ENCODE assay signal across 17 mouse cellular contexts in genomic region chr1:69683058-69683457, GRCm38 (mm10). TPM values are rescaled to one million over a fixed set of nuclear protein-coding genes. Genes with fewer than 3 reads are reported as not detected.
DNase-seq lines count a peak whose midpoint lies in the region; ATAC-seq and TF ChIP-seq lines count a peak whose summit lies in the region.
"Had no signal": no experiment of that assay in that cellular context is flagged by ENCODE, and none has a peak within 500 bp of the region (broad histone marks: within the 10 kb centered on the region; RNA-seq: fewer than 3 reads in every experiment).

No protein-coding gene starts in this region.

- no peak overlapping the region for H3K27ac ChIP-seq in liver, embryonic 11.5 days (ENCODE audit: low read depth, low read length)
- no peak overlapping the region for H3K27ac ChIP-seq in MEL (ENCODE audit: control insufficient read depth, low read depth, low read length)
- H3K27ac ChIP-seq: heart, embryonic 15.5 days; hindbrain, embryonic 10.5 days; limb, embryonic 15.5 days had no signal

- no peak for TF ChIP-seq CTCF in MEL (IDR thresholded peaks at IDR 0.05 in 2 of 3, conservative IDR thresholded peaks at IDR 0.05 in 1 of 3; ENCODE audit: control insufficient read depth in 1 of 3, insufficient read depth in 1 of 3, low read depth in 2 of 3, low read length in 3 of 3, poor library complexity in 1 of 3, severe bottlenecking in 1 of 3)

- peaks cover 2% of the 10 kb centered on the region; the same call in 1 of the 2 replicates for H3K4me1 ChIP-seq in liver, embryonic 11.5 days (replicated peaks; ENCODE audit: control insufficient read depth, insufficient read depth, low read length)
- H3K4me1 ChIP-seq in MEL (ENCODE audit: control insufficient read depth in 1 of 2, insufficient read depth in 2 of 2, low read length in 2 of 2): peaks cover 0 to 3% of the 10 kb centered on the region in 2 experiments; a peak in 3 of 4 replicates

- H3K36me3 ChIP-seq in liver, embryonic 11.5 days (ENCODE audit: control insufficient read depth, insufficient read depth, low read length): no peaks in the 10 kb centered on the region
- peaks cover 0 to 10% of the 10 kb centered on the region in 2 experiments; a peak in 2 of 4 replicates for H3K36me3 ChIP-seq in MEL (ENCODE audit: control insufficient read depth in 1 of 2, insufficient read depth in 2 of 2, low read length in 2 of 2)
- H3K36me3 ChIP-seq: heart, embryonic 15.5 days; hindbrain, embryonic 10.5 days; limb, embryonic 15.5 days had no signal

- H3K79me2 ChIP-seq in MEL (ENCODE audit: control insufficient read depth, insufficient read depth, low read length, poor library complexity): peaks cover 9% of the 10 kb centered on the region

- H3K4me2 ChIP-seq in liver, embryonic 11.5 days: peak overlapping the region; percentile 24
- H3K4me2 ChIP-seq: limb, embryonic 15.5 days had no signal

- no peak overlapping the region for H3K4me3 ChIP-seq in liver, embryonic 11.5 days (ENCODE audit: low read depth, low read length)
- H3K4me3 ChIP-seq in MEL (ENCODE audit: control insufficient read depth in 1 of 2, insufficient read depth in 1 of 2, low read depth in 2 of 2, low read length in 2 of 2): peak overlapping the region; percentile 39 to 87; a peak in 3 of 4 replicates
- H3K4me3 ChIP-seq: gastrocnemius, adult 2 months; heart, embryonic 15.5 days; hindbrain, embryonic 10.5 days; limb, embryonic 15.5 days had no signal

- H3K9me3 ChIP-seq in liver, embryonic 11.5 days (ENCODE audit: control insufficient read depth, low read length): no peaks in the 10 kb centered on the region
- H3K9me3 ChIP-seq in MEL (replicated peaks; ENCODE audit: insufficient read depth, low read length): no peaks in the 10 kb centered on the region
- H3K9me3 ChIP-seq: heart, embryonic 15.5 days; hindbrain, embryonic 10.5 days; limb, embryonic 15.5 days had no signal

- DNase-seq in liver, embryonic 11.5 days (ENCODE audit: low spot score): no peak
- no peak for DNase-seq in liver
- DNase-seq in MEL (ENCODE audit: low read depth, low spot score): no peak
- peak; percentile 43 for DNase-seq in naive thymus-derived CD4-positive, alpha-beta T cell, adult 2 months (ENCODE audit: low read depth)
- DNase-seq in kidney, postnatal 36 days: no peak
- no peak for DNase-seq in adrenal gland, adult 2 months
- DNase-seq in heart, postnatal 4 days: no peak
- DNase-seq: cerebellum, adult 11 months; cerebellum, postnatal 14 days; gastrocnemius, adult 2 months; heart, adult 18-20 months; retina, postnatal 1 day had no signal

- no peak for TF ChIP-seq EP300 in MEL (IDR thresholded peaks at IDR 0.05; ENCODE audit: low read depth in 1 of 2, low read length in 2 of 2)

- no peak for ATAC-seq in liver, embryonic 11.5 days (replicated peaks; ENCODE audit: low FRiP score)
- peak; percentile 36 for ATAC-seq in inflammation-experienced regulatory T-cells, adult 6 months
- ATAC-seq: forebrain, embryonic 16.5 days had no signal

- no peaks in the 10 kb centered on the region for H3K27me3 ChIP-seq in liver, embryonic 11.5 days (replicated peaks; ENCODE audit: control insufficient read depth, insufficient read depth, low read length)
- no peaks in the 10 kb centered on the region for H3K27me3 ChIP-seq in MEL (ENCODE audit: control insufficient read depth in 1 of 2, insufficient read depth in 2 of 2, low read length in 2 of 2)
- H3K27me3 ChIP-seq: heart, embryonic 15.5 days; limb, embryonic 15.5 days had no signal

- no peak for TF ChIP-seq POLR2A in MEL (IDR thresholded peaks at IDR 0.05; ENCODE audit: control insufficient read depth in 1 of 2, insufficient read depth in 1 of 2, low read depth in 1 of 2, low read length in 2 of 2, poor library complexity in 1 of 2)

- no peak overlapping the region for H3K9ac ChIP-seq in liver, embryonic 11.5 days (ENCODE audit: low read depth, low read length)
- no peak overlapping the region; the same call in 1 of the 2 replicates for H3K9ac ChIP-seq in MEL (ENCODE audit: control insufficient read depth, low read depth, low read length, poor library complexity, severe bottlenecking)
- H3K9ac ChIP-seq: heart, embryonic 15.5 days; limb, embryonic 15.5 days had no signal

- no peak for TF ChIP-seq RAD21 in MEL (IDR thresholded peaks at IDR 0.05; ENCODE audit: low read depth, low read length)

- WGBS in liver, embryonic 11.5 days: 51% methylated on average over 8 of the region's 8 CpGs

TF ChIP-seq in MEL, 35 proteins besides CTCF, POLR2A, EP300 and RAD21:
- TF ChIP-seq SIN3A (IDR thresholded peaks at IDR 0.05; ENCODE audit: low read length) (no peak), ZNF384 (IDR thresholded peaks at IDR 0.05; ENCODE audit: low read depth, low read length) (0 out of 2 replicates have a peak, but pooled peaks have one; percentile 16), NRF1 (IDR thresholded peaks at IDR 0.05; ENCODE audit: insufficient read depth, low read depth, low read length, poor library complexity, severe bottlenecking) (no peak)

RNA-seq across cellular contexts. Expression of gene Ikzf2, which starts 4.0 kb away (rescaled TPM):
- polyA plus RNA-seq in liver, embryonic 11.5 days (2014; fragmentation: Nextera tagmentation; extraction: Ambion mirVana): 2.8 and 3.5 TPM in 2 replicates
- total RNA-seq in MEL (2012; rRNA removed): 5.6 and 6.4 TPM in 2 replicates
- polyA plus RNA-seq in MEL (2012; ENCODE audit: insufficient read depth in 1 of 2, insufficient read length in 2 of 2, low read depth in 1 of 2, low replicate concordance in 2 of 2, missing spikeins in 1 of 2): 1 to 10 TPM in 1 of 2 experiments, not detected in 1; 2.9 TPM
- 100 to 1,000 TPM; 466 to 742 (median 572) TPM for polyA plus RNA-seq in inflammation-experienced regulatory T-cells, adult 6 months (2017; shearing (Covaris generic))
- total RNA-seq in adrenal gland, adult 2 months (2021): 1 to 10 TPM; 7.7 to 9.9 TPM
- polyA plus RNA-seq in adrenal gland, adult 2 months (2012; rRNA removed): 0.22 and 0.80 TPM in 2 replicates
- 1 to 10 TPM; 3.5 to 4.3 TPM for total RNA-seq in heart, postnatal 4 days (2021)

Comparison
In these comparisons a context has a peak if more than half of its experiments do, and no peak if none do; other contexts are left out.
1. RNA of gene Ikzf2, which starts 4.0 kb away (polyA plus RNA-seq): 466 to 742 TPM in inflammation-experienced regulatory T-cells, adult 6 months; 2.9 TPM in MEL, 2.8 to 3.5 TPM in liver, embryonic 11.5 days and 0.22 to 0.80 TPM in adrenal gland, adult 2 months; every median in the first group is over 10 times any median in the second.